Mouse (Mus musculus) liver, embryonic 16.5 days (tissue): ENCODE data around the gene Gm28048. TPM values are rescaled to one million over a fixed set of nuclear protein-coding genes. Genes with fewer than 3 reads are reported as not detected.

ENCODE experiments used
- ATAC-seq: fragments of 200-750 bp; cut with Nextera tagmentation; 2 replicates; pipeline ENCODE4 v1.8.0; 2017; ENCODE audit warnings: low read depth, mild to moderate bottlenecking, moderate number of reproducible peaks, moderate library complexity
- H3K27ac ChIP-seq: fragments of 300-500 bp; sonication (generic); 2 replicates; pipeline ENCODE4 v1.5.1; 2014; ENCODE audit warnings: mild to moderate bottlenecking, low read length
- H3K27me3 ChIP-seq: fragments of 300-500 bp; sonication (generic); 2 replicates; pipeline ENCODE4 v1.6.1; 2014; ENCODE audit warnings: low read depth, low read length, mixed read lengths; ENCODE audit not compliant: control insufficient read depth, insufficient read depth
- H3K36me3 ChIP-seq: fragments of 300-500 bp; sonication (generic); 2 replicates; pipeline ENCODE4 v1.6.1; 2014; ENCODE audit warnings: mild to moderate bottlenecking; ENCODE audit not compliant: control insufficient read depth, insufficient read depth
- H3K4me1 ChIP-seq: fragments of 300-500 bp; sonication (generic); 2 replicates; pipeline ENCODE4 v1.6.1; 2014; ENCODE audit warnings: low read depth, low read length, mixed read lengths; ENCODE audit not compliant: control insufficient read depth
- H3K4me2 ChIP-seq: fragments of 300-500 bp; sonication (generic); 2 replicates; pipeline ENCODE4 v1.6.1; 2014; ENCODE audit warnings: low read depth, low read length, mixed read lengths
- H3K4me3 ChIP-seq: fragments of 300-500 bp; sonication (generic); 2 replicates; pipeline ENCODE4 v1.5.1; 2014; ENCODE audit warnings: low read depth, mild to moderate bottlenecking, low read length
- H3K9ac ChIP-seq: fragments of 300-500 bp; sonication (generic); 2 replicates; pipeline ENCODE4 v1.6.1; 2014; ENCODE audit warnings: low read depth, low read length
- H3K9me3 ChIP-seq: fragments of 300-500 bp; sonication (generic); replicated peaks from 2 replicates; pipeline ENCODE4 v1.6.1; 2016; ENCODE audit warnings: low read length; ENCODE audit not compliant: control insufficient read depth
- WGBS: fragments of 180-500 bp; shearing (Covaris S2); extraction: QIAGEN DNeasy Blood & Tissue Kit; methylation state at CpG from one replicate; pipeline ENCODE4 v1.1.7; 2014; ENCODE audit not compliant: insufficient replicate concordance; 5-methylcytosine and 5-hydroxymethylcytosine counted together
- polyA plus RNA-seq: library from polyadenylated mRNA; unstranded; fragments of >200 nt; fragmentation: Nextera tagmentation; extraction: Ambion mirVana; gene quantifications from 2 replicates; pipeline ENCODE4 v1.2.1, GENCODE M21; 2015

Gene Gm28048
- polyA plus RNA-seq, 1 experiment from 2014 or later, result 6.4 TPM

GRCm38 (mm10) chr11:22880383-22881172 is 101.3 kb downstream of the Gm28048 start:
- Histone ChIP-seq H3K27ac (no peak overlapping the region), H3K4me1 (peaks cover 5% of the 10 kb centered on the region; the same call in 1 of the 2 replicates), H3K9ac (no peak overlapping the region), H3K36me3 (no peaks in the 10 kb centered on the region), H3K4me2 (no peak overlapping the region), H3K9me3 (no peaks in the 10 kb centered on the region), H3K27me3 (no peaks in the 10 kb centered on the region), H3K4me3 (no peak overlapping the region)
- no peak for ATAC-seq
- WGBS, result 52% methylated on average over 3 of the region's 3 CpGs

- 65% methylated on average over 4 of the region's 4 CpGs for WGBS
- Histone ChIP-seq H3K27ac (no peak overlapping the region), H3K4me1 (peaks cover 5% of the 10 kb centered on the region; the same call in 1 of the 2 replicates), H3K27me3 (no peaks in the 10 kb centered on the region), H3K4me3 (no peak overlapping the region), H3K9me3 (no peaks in the 10 kb centered on the region), H3K9ac (no peak overlapping the region), H3K36me3 (no peaks in the 10 kb centered on the region), H3K4me2 (no peak overlapping the region)
- no peak for ATAC-seq
Measured at GRCm38 (mm10) chr11:22879645-22880044, 102.2 kb downstream of the Gm28048 start.

GRCm38 (mm10) chr11:22876680-22877330 is 105.1 kb downstream of the Gm28048 start:
- peaks cover 8% of the 10 kb centered on the region for H3K4me1 ChIP-seq
- H3K9ac ChIP-seq, result no peak overlapping the region
- H3K27ac ChIP-seq, result no peak overlapping the region
- H3K27me3 ChIP-seq, result no peaks in the 10 kb centered on the region
- no peaks in the 10 kb centered on the region for H3K9me3 ChIP-seq
- peak overlapping the region; percentile 12 for H3K4me2 ChIP-seq
- 25% methylated on average over 3 of the region's 3 CpGs for WGBS
- no peaks in the 10 kb centered on the region for H3K36me3 ChIP-seq
- ATAC-seq, result peak; percentile 85
- H3K4me3 ChIP-seq, result no peak overlapping the region

- H3K4me1 ChIP-seq, result peaks cover 13% of the 10 kb centered on the region
- ATAC-seq, result no peak
- no peak overlapping the region for H3K4me3 ChIP-seq
- H3K36me3 ChIP-seq, result no peaks in the 10 kb centered on the region
- H3K4me2 ChIP-seq, result no peak overlapping the region
- WGBS, result 73% methylated on average over 4 of the region's 4 CpGs
- no peak overlapping the region for H3K9ac ChIP-seq
- no peak overlapping the region for H3K27ac ChIP-seq
- H3K9me3 ChIP-seq, result no peaks in the 10 kb centered on the region
- H3K27me3 ChIP-seq, result no peaks in the 10 kb centered on the region
Measured at GRCm38 (mm10) chr11:22875279-22875678, 106.6 kb downstream of the Gm28048 start.

- H3K36me3 ChIP-seq, result no peaks in the 10 kb centered on the region
- H3K27ac ChIP-seq, result no peak overlapping the region
- no peak for ATAC-seq
- no peaks in the 10 kb centered on the region for H3K27me3 ChIP-seq
- no peak overlapping the region for H3K4me2 ChIP-seq
- peaks cover 13% of the 10 kb centered on the region for H3K4me1 ChIP-seq
- 74% methylated on average over 6 of the region's 6 CpGs for WGBS
- no peak overlapping the region for H3K4me3 ChIP-seq
- no peak overlapping the region for H3K9ac ChIP-seq
- no peaks in the 10 kb centered on the region for H3K9me3 ChIP-seq
Measured at GRCm38 (mm10) chr11:22874747-22875146, 107.1 kb downstream of the Gm28048 start.

GRCm38 (mm10) chr11:22873383-22873782 is 108.5 kb downstream of the Gm28048 start:
- no peaks in the 10 kb centered on the region for H3K27me3 ChIP-seq
- H3K27ac ChIP-seq, result no peak overlapping the region

GRCm38 (mm10) chr11:22872307-22872680 is 109.6 kb downstream of the Gm28048 start:
- no peaks in the 10 kb centered on the region for H3K36me3 ChIP-seq
- H3K27me3 ChIP-seq, result no peaks in the 10 kb centered on the region
- H3K4me3 ChIP-seq, result peak overlapping the region; percentile 27
- WGBS, result 23% methylated on average over 4 of the region's 4 CpGs
- H3K9me3 ChIP-seq, result no peaks in the 10 kb centered on the region
- ATAC-seq, result no peak
- peak overlapping the region; percentile 26 for H3K27ac ChIP-seq
- H3K9ac ChIP-seq, result no peak overlapping the region; the same call in 1 of the 2 replicates
- H3K4me2 ChIP-seq, result peak overlapping the region; percentile 47
- peaks cover 13% of the 10 kb centered on the region for H3K4me1 ChIP-seq

More at GRCm38 (mm10) chr11:22873383-22873782, 108.5 kb downstream of the Gm28048 start:
- Histone ChIP-seq H3K9ac (no peak overlapping the region), H3K9me3 (no peaks in the 10 kb centered on the region), H3K36me3 (no peaks in the 10 kb centered on the region), H3K4me3 (no peak overlapping the region), H3K4me2 (no peak overlapping the region), H3K4me1 (peaks cover 13% of the 10 kb centered on the region)
- WGBS, result 56% methylated on average over 4 of the region's 4 CpGs
- no peak for ATAC-seq

GRCm38 (mm10) chr11:22871628-22872306 is 110.1 kb downstream of the Gm28048 start:
- WGBS, result 11% methylated on average over 7 of the region's 7 CpGs
- H3K27ac ChIP-seq, result peak overlapping the region; percentile 51
- no peaks in the 10 kb centered on the region for H3K9me3 ChIP-seq
- H3K36me3 ChIP-seq, result no peaks in the 10 kb centered on the region
- peak overlapping the region; percentile 47 for H3K4me2 ChIP-seq
- peak overlapping the region; percentile 27 for H3K4me3 ChIP-seq
- peaks cover 10% of the 10 kb centered on the region for H3K4me1 ChIP-seq
- peak overlapping the region; percentile 10; the same call in 1 of the 2 replicates for H3K9ac ChIP-seq
- ATAC-seq, result no peak
- H3K27me3 ChIP-seq, result no peaks in the 10 kb centered on the region
